Mouse (Mus musculus): ENCODE measurements around the gene Sp9. TPM values are rescaled to one million over a fixed set of nuclear protein-coding genes. Genes with fewer than 3 reads are reported as not detected.

Gene Sp9
- polyA plus RNA-seq, 3 experiments from 2014 or later, result not detected

DNA sequence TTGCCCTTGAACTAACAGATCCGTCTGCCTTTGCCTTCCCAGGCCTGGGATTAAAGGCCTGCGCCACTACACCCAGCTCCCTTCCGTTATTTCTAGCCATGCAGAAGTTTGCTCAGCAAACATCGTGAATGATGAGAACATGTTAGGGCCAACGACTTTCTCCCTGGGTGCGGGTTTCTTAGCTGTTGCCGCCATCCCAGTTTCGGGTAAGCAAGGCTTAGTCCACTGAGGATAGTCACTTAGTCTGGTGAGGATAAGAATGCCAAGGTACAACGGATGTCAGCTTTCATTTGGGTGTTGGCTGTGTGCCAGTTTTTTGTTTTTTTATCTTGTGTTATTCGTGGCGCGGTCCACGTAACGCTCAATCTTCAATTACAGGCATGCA lies 41.4 kb downstream of the Sp9 start:
- peak; percentile 18 for ATAC-seq

DNA sequence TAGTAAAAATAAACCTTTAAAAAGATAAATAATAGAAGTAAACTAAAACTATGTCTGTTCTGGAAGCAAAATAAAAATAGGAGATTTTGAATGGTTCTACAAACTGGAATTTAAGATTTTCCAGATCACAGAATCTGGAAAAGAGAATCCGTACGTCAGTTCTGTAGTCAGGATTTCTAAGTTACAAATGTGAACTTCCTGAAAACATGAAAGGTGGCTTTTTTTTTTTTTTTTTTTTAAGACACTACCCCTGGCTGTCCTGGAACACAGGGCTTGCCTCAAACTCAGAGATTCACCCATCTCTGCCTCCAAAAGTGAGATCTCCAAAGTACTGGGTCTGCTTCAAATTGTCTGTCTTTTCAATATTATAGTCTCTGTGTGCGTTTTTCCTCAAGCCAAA lies 42.6 kb downstream of the Sp9 start:
- ATAC-seq, result no peak

DNA sequence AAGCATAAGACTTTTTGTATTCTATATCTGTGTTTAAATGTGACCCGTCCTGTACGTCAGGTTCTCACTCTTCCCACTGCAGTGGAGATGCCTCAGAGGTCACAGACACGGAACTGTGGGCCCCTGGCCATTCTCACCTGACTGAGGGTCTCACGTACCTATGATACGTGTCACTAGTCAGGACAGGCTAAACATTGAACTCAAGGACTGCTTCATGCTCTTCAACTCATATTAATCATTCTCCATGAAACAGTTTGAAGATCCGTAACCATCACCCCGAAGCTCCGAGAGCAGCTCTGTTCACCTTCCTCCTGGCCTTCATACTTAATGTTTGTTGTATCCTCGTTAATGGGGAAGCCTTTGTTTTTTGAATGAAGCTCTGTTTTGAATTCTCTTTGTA lies 45.7 kb downstream of the Sp9 start:
- no peak for ATAC-seq

DNA sequence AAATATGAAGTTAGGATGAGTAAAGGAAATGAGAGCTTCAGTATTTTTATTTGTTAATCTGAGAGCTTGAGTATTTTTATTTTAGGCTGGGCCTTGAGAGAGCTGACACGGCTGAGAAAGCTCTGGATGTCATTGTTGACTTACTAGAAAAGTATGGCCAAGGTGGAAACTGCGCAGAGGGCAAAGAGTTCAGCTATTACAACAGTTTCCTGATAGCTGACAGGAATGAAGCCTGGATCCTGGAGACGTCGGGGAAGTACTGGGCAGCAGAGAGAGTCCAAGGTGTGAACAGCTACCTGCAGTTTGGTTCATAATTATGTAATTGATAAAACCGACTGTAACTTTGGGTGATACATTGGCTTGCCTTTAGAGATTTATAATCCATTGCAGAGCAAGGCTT lies 47.5 kb downstream of the Sp9 start:
- ATAC-seq, result no peak

DNA sequence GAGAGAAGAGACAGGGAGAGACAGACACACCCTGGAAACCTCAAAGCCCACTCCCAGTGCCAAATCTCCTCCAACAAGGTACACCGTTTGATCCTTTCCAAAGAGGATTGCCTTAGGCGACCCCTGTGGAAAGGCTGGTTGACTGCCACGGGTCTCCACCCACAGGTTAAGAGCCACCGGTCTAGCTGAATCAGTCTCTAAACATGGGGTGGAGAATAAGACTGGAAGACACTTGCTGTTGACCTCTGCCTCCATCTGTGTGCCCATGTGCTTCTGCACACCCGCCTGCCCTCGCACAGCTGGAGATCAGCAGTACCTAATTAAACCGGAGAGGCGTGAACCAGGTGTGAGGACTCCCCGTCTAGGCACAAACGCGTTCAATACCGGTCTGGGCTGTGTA lies 51.3 kb downstream of the Sp9 start:
- no peak for ATAC-seq

DNA sequence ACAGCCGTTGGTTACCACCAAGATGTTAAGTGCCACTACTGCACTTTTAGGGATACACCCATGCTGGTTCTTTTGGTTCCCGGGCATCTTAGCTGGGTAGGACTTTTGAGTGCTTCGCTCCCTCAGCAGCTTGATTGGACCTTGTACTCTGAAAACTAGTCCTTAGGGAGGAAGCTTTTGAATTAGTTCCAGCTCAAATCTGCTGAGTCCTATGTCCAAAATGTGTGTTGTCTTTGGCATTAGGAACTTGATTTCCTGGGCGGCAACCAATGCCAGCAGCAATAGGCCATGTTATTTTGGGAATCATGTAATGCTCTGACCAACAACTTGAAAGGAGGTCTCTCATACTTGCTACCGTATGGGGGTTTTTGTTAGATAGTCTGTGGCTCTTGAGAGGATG lies 54.1 kb downstream of the Sp9 start:
- ATAC-seq, result no peak

Other genes starting within 250 kb of the Sp9 start
- 10 to 100 TPM; 68.4 to 91.6 (median 88.3) TPM for gene Ola1, start 53.0 kb upstream of the Sp9 start, polyA plus RNA-seq (2017; shearing (Covaris generic))
- gene Scrn3, start 40.7 kb downstream of the Sp9 start, polyA plus RNA-seq (2017; shearing (Covaris generic)), result 10 to 100 TPM in 2 of 3 experiments, 1 to 10 TPM in 1; 8.8 to 13.5 (median 12.5) TPM
- gene Cir1, start 40.8 kb downstream of the Sp9 start, polyA plus RNA-seq (2017; shearing (Covaris generic)), result 10 to 100 TPM; 18.9 to 30.4 (median 30.3) TPM
- 10 to 100 TPM; 22.1 to 24.3 (median 24.1) TPM for gene Gpr155, start 114.6 kb downstream of the Sp9 start, polyA plus RNA-seq (2017; shearing (Covaris generic))

Measured in inflammation-experienced regulatory T-cells, adult 6 months (primary cell).